Mouse (Mus musculus): ENCODE data around the gene Cfap126.

The Cfap126 gene

DNA sequence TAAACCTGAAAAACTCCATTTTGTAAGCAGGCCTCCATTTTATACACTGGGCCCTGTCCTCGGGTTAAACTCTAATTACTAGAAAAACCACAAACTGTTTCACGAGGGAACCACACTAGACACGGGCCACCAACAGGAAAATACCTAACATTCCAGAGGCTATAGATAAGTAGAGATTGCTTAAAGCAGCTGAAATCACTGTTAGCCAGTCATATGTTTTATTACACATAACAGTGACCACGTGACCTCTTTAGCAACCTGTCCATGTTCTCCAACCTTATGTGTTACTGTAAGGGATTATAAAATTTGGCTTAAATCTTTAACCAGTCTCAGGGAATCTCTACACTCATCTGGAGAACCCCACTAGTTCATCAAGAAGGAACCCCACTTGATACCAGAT, 19.3 kb upstream of the Cfap126 start:
- in situ Hi-C loops (cut with MboI) = no loop called here

DNA sequence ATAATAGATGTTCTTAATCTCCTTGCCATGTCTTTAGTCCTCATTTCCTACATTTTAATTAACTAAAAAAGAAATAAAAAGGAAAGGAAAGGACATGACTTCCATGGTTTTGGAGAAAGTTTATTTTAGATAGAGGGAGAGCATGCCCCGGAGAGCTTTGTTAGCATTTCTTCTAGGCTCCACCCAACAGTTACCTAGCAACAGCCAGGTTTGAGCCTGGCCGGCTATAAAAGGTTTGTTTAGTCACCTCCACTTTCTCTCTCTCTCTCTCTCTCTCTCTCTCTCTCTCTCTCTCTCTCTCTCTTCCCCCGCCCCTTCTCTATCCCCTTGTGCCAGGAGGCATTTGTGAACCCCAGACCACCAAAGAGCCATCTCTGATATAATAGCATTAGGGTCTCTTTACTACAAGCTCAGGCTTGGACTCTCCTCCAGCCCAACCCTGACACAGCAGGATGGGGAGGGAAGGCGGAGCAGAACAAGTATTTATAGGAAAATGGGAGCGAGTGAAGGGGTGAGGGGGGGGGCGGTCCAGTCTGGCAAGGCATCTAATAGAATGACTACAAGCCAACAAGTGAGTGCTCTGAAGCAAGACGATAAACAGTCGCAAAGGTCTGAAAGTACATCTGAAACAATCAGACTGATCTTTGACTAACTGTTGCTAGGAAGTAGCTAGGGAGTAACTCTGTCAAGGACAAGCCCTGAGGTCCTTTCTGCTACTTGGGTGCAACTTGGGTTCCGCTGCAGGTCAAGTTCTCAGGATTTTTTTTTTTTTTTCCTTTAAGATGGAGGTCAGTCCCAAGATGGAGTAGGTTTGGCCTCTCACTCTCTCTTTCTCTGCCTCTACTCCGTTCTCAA, 17.4 kb upstream of the Cfap126 start:
- in situ Hi-C loops (cut with MboI) = no loop called here

DNA sequence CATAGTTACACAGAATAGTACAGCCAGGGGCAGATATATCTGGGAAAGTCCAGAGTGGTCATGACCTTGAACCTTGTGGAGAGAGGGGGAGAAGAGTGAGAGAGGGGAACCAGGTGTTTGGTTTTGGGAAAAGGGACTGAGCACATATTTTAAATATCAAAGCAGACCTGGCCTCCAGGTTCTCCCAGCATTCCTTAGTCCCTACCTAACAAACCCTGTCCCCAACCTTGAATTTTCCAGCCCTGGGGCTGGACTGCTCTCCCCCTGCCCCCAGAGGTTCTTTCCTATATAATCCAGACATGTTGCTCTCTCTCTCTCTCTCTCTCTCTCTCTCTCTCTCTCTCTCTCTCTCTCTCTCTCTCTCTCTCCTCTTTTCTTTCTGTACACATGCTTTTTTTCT, 16.6 kb upstream of the Cfap126 start:
- in situ Hi-C loops (cut with MboI) = no loop called here

DNA sequence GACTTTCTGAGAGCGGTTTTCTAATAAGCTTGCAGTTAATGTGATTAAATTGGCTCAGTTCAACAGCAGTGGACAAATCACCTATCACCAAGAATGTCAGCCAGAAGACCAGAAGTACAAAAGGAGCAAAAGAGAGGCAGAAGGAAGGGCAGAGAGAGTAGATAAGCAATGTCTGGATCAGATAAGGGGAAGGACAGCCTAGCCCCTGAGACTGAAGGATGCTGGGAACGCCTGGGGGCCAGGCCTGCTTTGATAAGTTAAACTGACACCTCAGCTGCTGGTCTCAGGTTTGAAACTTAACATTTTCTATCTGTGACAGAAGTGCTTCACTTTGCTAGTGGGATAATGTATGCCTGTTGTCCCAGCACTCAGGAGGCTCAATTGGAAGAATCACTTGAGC, 16.1 kb upstream of the Cfap126 start:
- in situ Hi-C loops (cut with MboI) = no loop called here

DNA sequence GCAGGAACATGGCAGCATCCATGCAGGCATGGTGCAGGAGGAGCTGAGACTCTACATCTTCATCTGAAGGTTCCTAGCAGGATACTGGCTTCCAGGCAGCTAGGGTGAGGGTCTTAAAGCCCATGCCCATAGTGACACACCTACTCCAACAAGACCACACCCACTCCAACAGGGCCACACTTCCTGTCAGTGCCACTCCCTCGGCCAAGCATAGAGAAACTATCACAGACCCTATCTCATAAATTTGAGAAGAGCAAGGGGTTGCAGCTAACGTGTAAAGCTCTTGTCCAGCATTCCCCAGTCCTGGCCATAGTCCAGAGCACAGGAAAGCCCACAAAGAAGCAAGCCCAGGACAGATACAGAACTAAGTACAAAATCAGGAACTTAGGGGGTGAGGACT, 12.7 kb upstream of the Cfap126 start:
- in situ Hi-C loops (cut with MboI) = loop anchor here (5.0 to 10.0 kb wide), 2 partner anchors 49 to 206 kb away; no protein-coding TSS in a partner anchor

DNA sequence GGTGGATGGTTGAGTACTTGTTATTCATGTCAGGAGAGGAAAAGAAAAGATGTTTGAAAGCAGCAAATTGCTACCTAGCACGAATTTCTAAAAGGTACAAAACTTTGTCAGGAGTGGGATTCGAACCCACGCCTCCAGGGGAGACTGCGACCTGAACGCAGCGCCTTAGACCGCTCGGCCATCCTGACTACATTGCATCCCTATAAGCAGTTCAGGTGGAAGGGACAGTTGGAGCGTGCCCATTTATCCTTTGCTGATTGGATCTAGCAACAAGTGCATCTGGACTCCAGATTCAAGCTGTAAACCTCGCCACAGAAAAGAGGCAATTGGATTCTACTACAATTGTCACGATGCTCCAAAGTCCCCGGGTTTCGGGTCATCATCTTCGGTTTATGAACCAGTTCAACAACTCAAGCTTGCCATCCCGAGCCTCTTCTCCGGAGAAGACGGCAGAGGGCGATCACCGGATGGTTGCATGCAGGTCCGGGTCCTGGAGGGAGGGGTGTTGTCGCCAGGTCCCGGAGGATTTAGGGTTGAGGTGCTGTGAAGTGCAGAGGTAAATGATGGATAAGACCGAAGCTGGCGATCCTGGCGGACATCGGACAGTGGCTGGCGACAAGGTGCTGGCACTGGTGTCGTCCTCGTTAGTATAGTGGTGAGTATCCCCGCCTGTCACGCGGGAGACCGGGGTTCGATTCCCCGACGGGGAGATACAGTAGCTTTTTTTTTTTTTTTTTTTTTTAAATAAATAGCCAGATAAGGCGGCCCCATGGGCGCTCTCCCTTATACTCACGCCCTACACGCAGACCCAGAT, 11.8 kb upstream of the Cfap126 start:
- in situ Hi-C loops (cut with MboI) = loop anchor here (5.0 to 10.0 kb wide), 2 partner anchors 50 to 207 kb away; no protein-coding TSS in a partner anchor

DNA sequence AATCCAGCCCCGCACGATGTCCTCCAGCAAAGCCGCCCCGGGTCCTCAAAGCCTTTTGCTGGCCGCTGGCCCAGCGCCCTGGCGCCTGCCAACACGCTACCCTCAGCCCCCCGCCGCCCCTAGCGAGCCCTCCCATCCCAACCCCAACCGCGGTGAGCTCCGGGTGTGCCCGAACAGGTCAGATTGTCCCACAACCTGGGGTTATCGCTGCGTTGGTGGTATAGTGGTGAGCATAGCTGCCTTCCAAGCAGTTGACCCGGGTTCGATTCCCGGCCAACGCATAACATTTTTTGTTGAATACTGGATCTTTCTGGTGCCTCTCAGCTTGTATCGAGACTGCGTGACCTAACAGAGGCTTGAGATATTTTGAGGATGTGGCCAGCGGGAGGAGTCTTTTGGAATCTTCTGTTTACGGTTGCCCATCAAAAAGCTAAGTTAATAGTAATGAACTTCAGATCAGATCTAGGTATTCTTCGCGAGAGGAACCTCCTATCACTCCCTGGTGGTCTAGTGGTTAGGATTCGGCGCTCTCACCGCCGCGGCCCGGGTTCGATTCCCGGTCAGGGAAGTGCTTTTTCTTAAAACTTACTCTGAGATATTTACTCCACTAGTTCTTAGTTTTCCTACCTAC, 11.1 kb upstream of the Cfap126 start:
- in situ Hi-C loops (cut with MboI) = loop anchor here (5.0 to 10.0 kb wide), 2 partner anchors 50 to 208 kb away; no protein-coding TSS in a partner anchor

DNA sequence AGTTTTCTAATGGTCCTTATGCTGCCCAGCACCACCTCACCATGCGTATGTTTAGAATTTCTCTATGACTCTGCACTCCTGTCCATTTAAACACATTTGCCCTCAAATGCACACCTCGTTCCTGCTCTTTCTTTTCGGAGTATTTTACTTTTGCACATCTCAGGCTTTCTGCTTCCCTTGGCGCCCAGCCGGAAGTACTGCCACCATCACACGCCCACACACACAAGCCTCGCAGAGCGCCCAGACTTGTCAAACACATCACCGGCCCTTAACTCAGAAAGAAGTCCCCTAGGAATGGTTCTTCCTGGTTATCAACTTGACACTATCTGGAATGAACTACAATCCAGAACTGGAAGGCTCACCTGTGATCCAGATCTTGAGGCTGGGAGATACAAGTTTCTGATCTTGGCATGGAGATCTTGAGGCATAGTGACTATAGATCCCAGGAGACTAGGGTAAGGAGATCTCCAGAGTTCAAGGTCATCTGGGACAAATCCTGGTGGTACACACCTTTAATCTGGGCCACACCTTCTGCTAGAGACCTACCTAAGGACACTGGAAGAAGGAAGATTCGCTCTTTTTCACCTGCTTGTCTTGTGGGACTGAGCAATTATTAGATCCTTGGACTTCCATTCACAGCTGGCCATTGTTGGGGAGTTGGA, 10.4 kb upstream of the Cfap126 start:
- in situ Hi-C loops (cut with MboI) = loop anchor here (5.0 to 10.0 kb wide), 2 partner anchors 51 to 209 kb away; no protein-coding TSS in a partner anchor

DNA sequence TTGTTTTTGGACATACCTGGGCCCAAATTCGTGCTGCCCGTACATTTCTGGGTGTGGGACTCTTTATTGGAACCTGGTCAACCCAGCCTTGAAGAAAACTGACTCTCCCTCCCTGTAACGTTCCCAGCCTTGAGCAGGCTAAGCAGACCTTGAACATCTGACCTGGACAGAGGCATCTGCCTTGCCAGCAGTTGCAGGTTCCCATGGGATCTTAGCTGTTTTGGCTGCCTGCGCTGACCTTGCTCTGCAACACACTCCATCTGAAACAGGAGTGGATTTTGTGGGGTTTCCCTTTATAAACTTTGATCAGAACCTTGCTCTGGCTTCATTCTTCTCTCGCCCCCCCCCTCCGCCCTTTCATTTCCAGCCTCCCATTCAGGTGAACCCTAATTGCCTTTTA, 8.5 kb upstream of the Cfap126 start:
- in situ Hi-C loops (cut with MboI) = loop anchor here (10.0 kb wide), 1 partner anchor 210 kb away; no protein-coding TSS in a partner anchor

DNA sequence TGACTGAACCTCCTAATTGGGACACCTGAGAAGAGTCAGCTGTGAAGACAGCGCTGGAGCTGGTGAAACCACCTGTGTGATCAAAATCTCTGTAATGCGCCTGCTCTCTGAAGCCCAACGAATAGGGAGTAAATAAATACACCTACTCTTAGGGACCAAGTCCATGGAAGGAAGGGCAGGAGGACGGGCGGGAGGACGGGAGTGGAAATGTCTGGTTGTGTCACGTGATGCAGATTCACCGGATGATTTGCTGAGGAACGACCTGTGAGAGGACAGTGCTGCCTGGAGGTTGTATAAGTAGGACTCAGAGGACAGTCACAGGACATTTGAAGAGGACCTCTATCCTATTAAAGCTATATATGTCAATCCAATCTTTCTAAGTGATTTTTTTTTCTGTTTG, 4.1 kb upstream of the Cfap126 start:
- in situ Hi-C loops (cut with MboI) = loop anchor here (10.0 kb wide), 1 partner anchor 215 kb away; no protein-coding TSS in a partner anchor

DNA sequence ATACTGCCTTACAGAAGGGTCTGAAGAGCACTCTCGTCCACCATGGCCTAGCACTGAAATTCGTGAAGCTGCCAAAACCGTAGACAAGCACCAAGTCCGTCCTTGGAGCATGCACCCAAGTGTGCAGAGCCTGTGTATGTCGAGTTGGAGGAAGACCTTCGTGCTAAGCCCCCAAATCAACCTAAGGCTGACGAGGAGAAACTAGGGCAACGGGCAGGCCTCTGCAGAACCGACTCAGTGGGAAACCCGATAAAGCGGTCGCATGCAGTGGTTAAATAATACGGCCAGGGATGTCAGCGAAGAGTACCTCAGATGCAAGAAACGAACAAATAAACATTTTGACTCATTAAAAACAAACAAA, 3.1 kb upstream of the Cfap126 start:
- in situ Hi-C loops (cut with MboI) = no loop called here

DNA sequence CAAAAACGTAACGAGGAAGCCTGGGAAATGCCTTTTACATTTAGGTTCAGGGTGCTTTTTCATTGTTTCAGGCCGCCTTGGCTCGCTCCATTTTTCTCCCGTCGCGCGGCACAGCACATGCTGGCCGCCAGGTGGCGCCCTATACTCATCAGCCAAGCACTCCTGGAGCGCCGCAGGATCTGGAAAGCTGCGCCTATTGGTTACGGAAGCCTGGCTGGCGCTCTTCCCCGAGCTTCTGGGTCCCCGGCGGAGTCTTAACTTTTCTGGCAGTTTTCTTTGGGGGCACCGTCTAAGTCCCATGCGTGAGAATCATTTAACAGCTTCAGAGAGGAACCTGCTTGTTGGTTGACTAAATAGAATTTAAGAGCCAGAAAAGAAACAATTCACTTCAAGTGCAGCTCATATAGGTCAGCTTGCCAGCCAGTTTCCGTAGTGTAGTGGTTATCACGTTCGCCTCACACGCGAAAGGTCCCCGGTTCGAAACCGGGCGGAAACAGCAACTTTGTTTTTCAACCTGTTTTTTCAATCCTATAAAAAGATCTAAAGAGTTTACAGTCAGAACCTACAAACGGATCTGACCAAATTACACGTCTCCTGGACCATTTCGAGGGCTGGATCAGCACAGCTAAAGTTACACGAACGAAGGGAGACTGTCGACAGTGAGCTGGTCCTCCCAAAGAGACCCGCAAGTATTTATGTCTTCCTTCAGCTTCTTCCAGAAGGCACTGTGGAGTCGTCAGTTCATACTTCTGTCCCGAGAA, 2.5 kb upstream of the Cfap126 start:
- in situ Hi-C loops (cut with MboI) = no loop called here

DNA sequence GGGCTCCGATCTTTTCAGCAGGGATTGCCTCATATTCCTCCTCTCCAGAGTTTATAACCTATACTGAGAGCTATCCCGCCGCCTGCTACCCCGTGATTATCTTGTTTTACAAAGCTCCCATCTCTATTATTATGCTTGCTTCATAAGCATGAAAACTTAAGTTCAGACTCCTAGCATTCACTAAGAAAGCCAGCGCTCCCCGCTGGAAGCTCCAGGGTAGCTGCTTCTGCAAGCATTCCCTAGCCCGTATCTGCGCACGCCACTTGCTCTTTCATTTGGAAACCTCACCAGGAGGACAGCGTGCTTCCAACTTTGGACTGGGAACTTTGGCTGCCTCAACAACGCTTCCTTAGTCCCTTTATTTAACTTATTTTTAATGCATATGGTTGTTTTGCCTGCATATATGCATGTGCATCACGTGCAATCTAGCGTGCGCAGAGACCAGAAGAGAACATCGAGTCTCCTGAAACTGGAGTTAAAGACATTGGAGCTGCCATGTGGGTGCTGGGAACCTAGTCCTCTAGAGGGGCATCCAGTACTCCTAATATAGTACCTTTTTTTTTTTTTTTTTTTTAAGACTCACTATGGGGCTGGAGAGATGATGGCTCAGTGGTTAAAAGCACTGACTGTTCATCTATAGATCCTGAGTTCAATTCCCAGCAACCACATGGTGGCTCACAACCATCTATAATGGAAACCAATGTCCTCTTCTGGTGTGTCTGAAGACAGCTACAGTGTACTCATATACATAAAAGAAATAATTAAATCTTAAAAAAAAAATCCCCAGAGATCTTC, 1.7 kb upstream of the Cfap126 start:
- in situ Hi-C loops (cut with MboI) = no loop called here

DNA sequence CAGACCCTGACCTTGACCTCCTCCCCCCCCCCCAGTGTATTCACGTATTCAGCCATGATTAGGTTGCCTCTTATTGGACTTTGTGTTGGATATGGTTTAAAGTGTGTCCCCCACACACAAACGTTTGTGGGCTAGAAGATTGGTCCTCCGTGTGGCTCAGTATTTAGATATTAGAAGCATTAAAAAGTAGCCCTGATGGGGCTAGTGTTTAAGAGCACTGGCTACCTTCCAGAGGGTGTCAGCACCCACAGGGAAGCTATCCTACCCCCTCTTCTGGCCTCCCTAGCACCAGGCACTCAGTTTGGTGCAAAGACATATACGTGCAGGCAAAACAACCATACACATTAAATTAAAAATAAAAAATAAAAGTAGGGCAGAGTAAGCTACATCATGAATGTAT, 732 bp upstream of the Cfap126 start:
- in situ Hi-C loops (cut with MboI) = no loop called here

DNA sequence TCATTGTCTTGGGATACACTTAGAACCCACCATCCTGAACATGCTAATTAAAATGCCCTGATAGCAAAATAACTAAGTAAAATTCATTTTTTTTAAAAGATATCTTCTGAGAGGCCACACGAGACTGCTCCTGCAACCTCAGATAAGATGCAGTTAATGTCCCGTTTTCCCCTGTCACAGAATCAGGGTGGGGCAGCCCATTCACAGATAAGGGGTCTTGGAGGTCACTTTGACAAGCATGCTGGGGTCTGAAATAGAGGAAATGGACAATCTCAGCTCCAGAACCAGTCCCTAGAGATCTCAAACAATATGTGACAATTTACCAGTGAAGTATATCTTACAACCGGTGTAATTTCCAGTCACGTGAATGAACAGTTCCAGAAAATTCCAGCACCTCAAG, 2.6 kb downstream of the Cfap126 start:
- in situ Hi-C loops (cut with MboI) = no loop called here

DNA sequence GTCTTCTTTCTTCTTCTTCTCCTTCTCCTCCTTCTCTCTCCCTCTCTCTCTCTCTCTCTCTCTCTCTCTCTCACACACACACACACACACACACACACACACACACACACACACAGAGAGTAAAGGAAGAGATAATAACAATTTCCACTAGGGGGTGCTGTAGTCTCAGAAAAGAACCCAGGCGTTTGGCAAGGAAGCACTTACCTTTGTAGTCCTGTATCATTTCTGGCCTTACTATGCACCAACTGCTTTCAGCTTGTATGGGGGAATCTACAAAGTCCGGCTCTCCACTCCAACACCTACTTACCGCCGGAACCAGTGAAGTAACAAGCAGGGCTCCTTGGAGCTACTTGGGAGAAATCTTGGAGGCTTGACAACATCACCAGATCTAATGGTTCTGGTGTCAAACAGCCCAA, 4.6 kb downstream of the Cfap126 start:
- in situ Hi-C loops (cut with MboI) = no loop called here

DNA sequence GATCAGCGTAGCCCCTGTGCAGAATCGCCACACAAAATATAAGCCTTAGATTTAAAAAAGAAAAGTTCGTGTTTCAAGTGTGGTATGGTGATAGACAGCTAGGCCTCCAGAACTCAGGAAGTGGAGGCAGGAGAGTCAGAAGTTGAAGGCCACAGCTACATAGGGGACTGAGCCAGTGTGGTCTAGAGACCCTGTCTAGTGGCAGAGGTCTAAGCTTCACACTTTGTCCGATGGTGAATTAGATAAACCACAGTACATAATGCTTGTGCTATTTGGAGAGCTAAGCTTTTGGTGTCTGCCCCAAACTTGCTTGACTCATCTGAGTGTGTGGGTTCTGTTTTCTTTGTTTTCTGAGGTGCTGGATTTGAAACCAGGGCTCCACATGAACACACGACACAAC, 5.3 kb downstream of the Cfap126 start:
- in situ Hi-C loops (cut with MboI) = no loop called here

DNA sequence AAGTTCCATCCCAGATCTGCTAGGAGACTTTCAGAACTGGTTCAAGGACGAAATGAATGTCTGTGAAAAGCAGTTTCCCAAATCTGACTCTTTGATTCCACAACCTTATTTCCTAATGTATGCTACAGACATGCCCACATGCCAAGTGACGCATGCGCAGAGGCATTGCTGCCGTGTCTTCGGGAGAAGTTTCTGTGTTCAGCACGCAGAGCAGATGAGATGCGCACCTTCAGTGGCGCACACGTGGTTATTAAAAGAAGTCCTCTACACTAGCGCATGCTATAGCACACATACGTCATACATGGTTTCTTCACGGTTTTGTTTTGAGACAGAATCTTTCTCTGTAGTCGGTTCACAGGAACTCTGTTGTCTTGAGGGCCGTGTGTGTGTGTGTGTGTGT, 5.7 kb downstream of the Cfap126 start:
- in situ Hi-C loops (cut with MboI) = no loop called here

DNA sequence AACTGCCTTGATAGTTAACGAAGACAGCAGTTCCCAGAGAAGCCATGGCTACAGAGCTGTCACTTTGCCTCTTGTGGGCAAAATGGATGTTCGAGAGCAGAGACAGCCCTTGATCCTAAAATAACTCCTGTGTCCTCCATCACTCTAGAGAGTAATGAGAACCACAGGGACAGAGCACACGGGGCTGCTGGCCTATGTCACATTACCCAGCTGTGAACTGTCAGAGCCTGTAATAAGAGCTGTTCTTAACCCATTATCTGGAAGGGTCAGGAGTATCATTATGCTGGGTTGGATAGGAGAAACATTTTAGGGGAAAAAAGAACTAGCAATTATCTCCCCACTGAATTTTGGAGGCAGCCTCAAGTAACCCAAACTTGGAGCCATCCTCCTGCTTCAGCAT, 7.2 kb downstream of the Cfap126 start:
- in situ Hi-C loops (cut with MboI) = no loop called here

DNA sequence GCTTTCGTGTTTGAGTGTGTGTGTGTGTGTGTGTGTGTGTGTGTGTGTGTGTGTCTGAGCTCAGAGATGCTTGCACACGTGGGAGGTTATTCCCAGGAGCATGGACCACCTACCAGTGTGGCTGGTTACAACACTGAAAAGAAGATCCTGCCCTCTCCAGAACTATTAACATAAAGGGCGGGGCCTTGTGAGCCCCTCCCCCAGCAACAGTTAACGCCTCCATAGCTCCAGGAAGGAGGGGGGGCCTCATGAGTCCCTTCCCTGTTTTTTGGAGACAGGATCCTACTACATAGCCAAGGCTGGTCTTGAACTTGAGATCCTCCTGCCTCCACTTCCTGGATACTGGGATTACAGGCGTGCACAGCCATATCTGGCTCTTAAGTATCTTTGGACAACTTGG, 8.1 kb downstream of the Cfap126 start:
- in situ Hi-C loops (cut with MboI) = no loop called here
